Mouse (Mus musculus) thymus, adult 2 months (tissue): ENCODE measurements at regions not wholly inside any gene's neighbourhood (a gene's known extent, or its start where the extent isn't known, plus 50 kb on each side); places are given as distances from the start of the nearest gene placed in this dataset.

ENCODE experiments used
- CTCF ChIP-seq: fragments of 200-500 bp; IDR thresholded peaks from 2 replicates; pipeline ENCODE4 v1.5.1; 2012; ENCODE audit warnings: mild to moderate bottlenecking, control low read depth, low read length, moderate library complexity, borderline replicate concordance; ENCODE audit not compliant: control insufficient read depth, poor library complexity, insufficient read depth; ENCODE audit errors: extremely low read depth
- POLR2A ChIP-seq: fragments of 200-500 bp; IDR thresholded peaks from 2 replicates; pipeline ENCODE4 v1.6.1; 2012; ENCODE audit warnings: mild to moderate bottlenecking, low read length, control low read depth, moderate library complexity; ENCODE audit not compliant: control insufficient read depth, poor library complexity, insufficient read depth; ENCODE audit errors: extremely low read depth

DNA sequence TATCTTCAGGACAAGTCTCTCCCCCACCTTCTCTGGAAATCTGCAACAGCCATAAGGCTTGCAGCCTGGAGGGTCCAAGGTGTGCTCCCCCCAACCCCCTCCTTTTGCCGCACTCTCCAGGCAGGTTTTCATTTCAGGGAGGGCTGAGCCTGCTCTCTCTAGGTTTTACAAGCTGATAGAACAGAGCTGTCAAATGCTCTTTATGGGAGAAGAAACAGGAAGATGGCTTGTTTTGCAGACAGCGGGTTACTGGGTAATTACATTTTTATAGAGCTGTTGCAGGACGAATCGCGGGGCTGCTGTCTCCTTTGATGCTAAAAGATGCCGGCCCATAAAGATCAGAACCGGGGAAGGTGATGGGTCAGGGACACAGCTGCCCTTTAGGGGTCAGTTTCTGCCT lies 257.8 kb downstream of the Med13l start:
- TF ChIP-seq CTCF: no peak
- no peak for TF ChIP-seq POLR2A
